Mouse (Mus musculus) neural tube, embryonic 14.5 days (tissue): ENCODE data around the gene Astn2. TPM values are rescaled to one million over a fixed set of nuclear protein-coding genes. Genes with fewer than 3 reads are reported as not detected.

Experiments used
- ATAC-seq: fragments of 200-750 bp; cut with Nextera tagmentation; 2 replicates; pipeline ENCODE4 v1.8.0; 2017; ENCODE audit warnings: low read depth, mild to moderate bottlenecking, moderate TSS enrichment, moderate library complexity
- H3K27ac ChIP-seq: fragments of 300-500 bp; sonication (generic); 2 replicates; pipeline ENCODE4 v1.5.1; 2014; ENCODE audit warnings: low read depth, mild to moderate bottlenecking, control low read depth, low read length, moderate library complexity, mixed read lengths
- H3K27me3 ChIP-seq: fragments of 300-500 bp; sonication (generic); 2 replicates; pipeline ENCODE4 v1.6.1; 2014; ENCODE audit warnings: low read length; ENCODE audit not compliant: control insufficient read depth, insufficient read depth
- H3K36me3 ChIP-seq: fragments of 300-500 bp; sonication (generic); 2 replicates; pipeline ENCODE4 v1.6.1; 2014; ENCODE audit warnings: low read length, mixed read lengths; ENCODE audit not compliant: control insufficient read depth, insufficient read depth
- H3K4me1 ChIP-seq: fragments of 300-500 bp; sonication (generic); 2 replicates; pipeline ENCODE4 v1.6.1; 2014; ENCODE audit warnings: low read length; ENCODE audit not compliant: control insufficient read depth, insufficient read depth
- H3K4me2 ChIP-seq: fragments of 300-500 bp; sonication (generic); 2 replicates; pipeline ENCODE4 v1.6.1; 2014; ENCODE audit warnings: mild to moderate bottlenecking, low read depth, low read length, control low read depth
- H3K4me3 ChIP-seq: fragments of 300-500 bp; sonication (generic); 2 replicates; pipeline ENCODE4 v1.5.1; 2014; ENCODE audit warnings: low read depth, low read length, control low read depth, mixed read lengths
- H3K9ac ChIP-seq: fragments of 300-500 bp; sonication (generic); replicated peaks from 2 replicates; pipeline ENCODE4 v1.6.1; 2014; ENCODE audit warnings: low read depth, mild to moderate bottlenecking, control low read depth, low read length, mixed read lengths
- H3K9me3 ChIP-seq: fragments of 300-500 bp; sonication (generic); 2 replicates; pipeline ENCODE4 v1.6.1; 2016; ENCODE audit warnings: low read length; ENCODE audit not compliant: control insufficient read depth
- WGBS: fragments of 180-500 bp; shearing (Covaris S2); extraction: QIAGEN DNeasy Blood & Tissue Kit; methylation state at CpG from one replicate; pipeline ENCODE4 v1.1.7; 2014; 5-methylcytosine and 5-hydroxymethylcytosine counted together
- polyA plus RNA-seq: library from polyadenylated mRNA; unstranded; fragments of >200 nt; fragmentation: Nextera tagmentation; extraction: Ambion mirVana; gene quantifications from 2 replicates; pipeline ENCODE4 v1.2.1, GENCODE M21; 2014

The Astn2 gene
- polyA plus RNA-seq, 1 experiment from 2014 or later: 6.3 TPM

GRCm38 (mm10) chr4:65354580-65354979, 1049.8 kb downstream of the Astn2 start:
- Histone ChIP-seq H3K36me3 (no peaks in the 10 kb centered on the region), H3K4me1 (no peaks in the 10 kb centered on the region), H3K9ac (no peak overlapping the region), H3K4me3 (no peak overlapping the region), H3K9me3 (no peaks in the 10 kb centered on the region), H3K4me2 (no peak overlapping the region), H3K27ac (no peak overlapping the region), H3K27me3 (no peaks in the 10 kb centered on the region)
- ATAC-seq: no peak
- 62% methylated on average over 4 of the region's 4 CpGs for WGBS

GRCm38 (mm10) chr4:65350521-65350920, 1053.9 kb downstream of the Astn2 start:
- Histone ChIP-seq H3K27ac (no peak overlapping the region), H3K27me3 (no peaks in the 10 kb centered on the region), H3K9me3 (no peaks in the 10 kb centered on the region), H3K36me3 (no peaks in the 10 kb centered on the region), H3K4me2 (no peak overlapping the region), H3K4me1 (no peaks in the 10 kb centered on the region), H3K9ac (no peak overlapping the region), H3K4me3 (no peak overlapping the region)
- WGBS: 40% methylated on average over 7 of the region's 7 CpGs
- peak; percentile 74; the same call in 1 of the 2 replicates for ATAC-seq

GRCm38 (mm10) chr4:65341766-65342165, 1062.6 kb downstream of the Astn2 start:
- Histone ChIP-seq H3K4me3 (no peak overlapping the region), H3K4me1 (no peaks in the 10 kb centered on the region), H3K9ac (no peak overlapping the region), H3K27me3 (no peaks in the 10 kb centered on the region), H3K36me3 (no peaks in the 10 kb centered on the region), H3K27ac (no peak overlapping the region), H3K9me3 (no peaks in the 10 kb centered on the region), H3K4me2 (no peak overlapping the region)
- ATAC-seq: no peak
- 87% methylated on average over 3 of the region's 3 CpGs for whole genome bisulfite sequencing

GRCm38 (mm10) chr4:65333718-65334117, 1070.7 kb downstream of the Astn2 start:
- Histone ChIP-seq H3K4me3 (no peak overlapping the region), H3K9me3 (no peaks in the 10 kb centered on the region), H3K36me3 (no peaks in the 10 kb centered on the region), H3K4me1 (no peaks in the 10 kb centered on the region), H3K27me3 (no peaks in the 10 kb centered on the region), H3K4me2 (no peak overlapping the region), H3K27ac (no peak overlapping the region), H3K9ac (no peak overlapping the region)
- ATAC-seq: peak; percentile 71
- 47% methylated on average over 1 of the region's 1 CpGs for WGBS
